Mouse (Mus musculus) T-helper 17 cell (primary cell): ENCODE measurements around the gene Spsb4.

Source experiments
- in situ Hi-C, 2 experiments: fragments of 300-600 bp; cut with MboI, MseI; formaldehyde crosslinking; loops; 1 replicate in 1 of 2; 2 replicates in 1 of 2; pipeline ENCODE4 v1.15.1; 2025; ENCODE audit warnings: high pct_unique_total_duplicates in 2 of 2

The Spsb4 gene

DNA sequence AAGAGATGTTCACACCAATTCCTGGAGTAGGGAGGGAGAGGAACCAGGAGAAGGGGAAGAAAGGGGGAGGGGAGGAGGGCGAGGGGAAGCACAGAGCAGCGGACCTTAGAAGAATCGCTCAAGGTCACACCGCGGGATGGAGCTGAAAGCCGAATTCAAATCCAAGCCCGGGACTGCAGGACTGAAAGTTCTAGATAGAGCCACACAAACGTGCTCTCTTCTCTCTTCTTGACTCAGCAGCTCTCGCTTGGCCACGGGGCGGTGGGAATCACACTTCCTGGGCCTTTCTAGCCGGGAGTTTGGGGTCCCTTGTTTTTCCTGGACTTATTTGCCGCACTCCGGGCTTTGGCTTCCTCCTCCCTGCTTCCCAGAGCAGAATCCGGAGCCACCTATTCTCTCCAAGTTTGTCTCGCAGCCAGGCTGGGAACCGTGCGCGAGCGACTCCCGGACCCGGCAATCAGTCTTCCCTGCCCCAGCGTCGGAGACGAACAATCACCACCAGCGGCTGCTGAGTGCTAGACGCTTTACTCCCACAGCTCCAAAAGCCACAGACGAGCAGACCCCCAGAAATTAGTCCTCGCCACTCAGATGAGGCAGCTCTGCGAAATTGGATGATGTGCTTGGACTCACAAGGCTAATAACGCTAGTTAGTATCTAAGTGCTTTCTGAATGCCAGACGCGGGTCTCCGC lies 1.4 kb downstream of the Spsb4 start:
- in situ Hi-C loops: no loop called here

DNA sequence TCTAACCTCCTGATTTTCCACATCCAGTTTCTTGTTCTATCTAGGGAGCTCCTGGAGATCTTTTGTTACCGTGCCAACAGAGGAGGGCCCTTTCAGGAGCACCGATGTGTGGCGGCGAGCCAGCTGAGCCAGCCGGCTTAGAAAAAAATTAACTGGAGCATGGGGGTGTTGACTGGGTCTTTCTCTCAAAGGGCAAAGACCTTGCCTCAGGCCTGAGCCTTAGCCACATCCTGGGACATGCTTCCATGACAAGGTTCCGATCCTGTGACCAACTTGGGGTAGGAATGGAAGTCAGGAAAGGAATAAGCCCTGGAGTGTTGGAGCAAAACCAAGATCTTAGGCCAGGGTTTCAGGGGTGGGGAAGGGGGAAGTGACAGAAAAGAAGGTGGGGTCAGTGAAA lies 2.9 kb downstream of the Spsb4 start:
- in situ Hi-C loops: no loop called here

DNA sequence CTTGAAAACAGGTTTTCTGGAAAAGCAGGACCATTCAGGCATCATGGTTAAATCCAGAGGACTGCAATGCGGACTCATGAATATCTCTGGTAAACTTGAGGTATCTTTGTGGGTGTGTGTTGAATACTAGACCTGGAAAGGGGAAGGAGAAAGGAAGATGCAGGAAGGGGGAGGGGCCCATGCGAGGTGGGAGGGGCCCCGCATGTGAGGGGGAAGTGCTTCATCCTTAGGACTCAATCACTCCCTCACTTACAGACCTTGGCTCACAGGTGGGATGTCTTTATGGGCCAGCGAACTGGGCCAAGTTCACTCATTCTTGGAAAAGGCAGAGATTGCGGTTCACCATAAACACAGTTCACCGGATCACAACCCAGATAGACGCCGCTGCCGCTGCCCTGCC lies 4.9 kb downstream of the Spsb4 start:
- in situ Hi-C loops: no loop called here

DNA sequence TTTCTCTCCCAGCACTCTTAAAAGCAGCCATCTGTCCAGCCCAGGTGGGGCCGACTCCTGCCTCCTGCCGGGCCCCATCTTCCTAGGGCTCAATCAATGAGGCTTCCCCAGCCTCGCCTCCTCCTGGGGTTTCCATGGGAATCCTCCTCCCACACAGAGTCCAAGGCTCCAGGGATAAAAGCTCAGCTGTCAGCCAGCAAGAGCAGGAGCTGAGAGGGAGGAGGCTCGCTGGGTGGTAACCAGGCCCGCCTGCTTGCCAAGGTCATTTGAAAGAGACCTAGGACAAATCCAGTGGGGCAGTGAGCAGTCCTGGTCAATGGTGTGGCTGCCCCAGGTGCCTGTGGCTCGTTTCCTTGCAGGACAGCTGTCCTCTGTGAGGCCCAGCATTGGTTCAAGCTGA lies 5.5 kb downstream of the Spsb4 start:
- in situ Hi-C loops: no loop called here

DNA sequence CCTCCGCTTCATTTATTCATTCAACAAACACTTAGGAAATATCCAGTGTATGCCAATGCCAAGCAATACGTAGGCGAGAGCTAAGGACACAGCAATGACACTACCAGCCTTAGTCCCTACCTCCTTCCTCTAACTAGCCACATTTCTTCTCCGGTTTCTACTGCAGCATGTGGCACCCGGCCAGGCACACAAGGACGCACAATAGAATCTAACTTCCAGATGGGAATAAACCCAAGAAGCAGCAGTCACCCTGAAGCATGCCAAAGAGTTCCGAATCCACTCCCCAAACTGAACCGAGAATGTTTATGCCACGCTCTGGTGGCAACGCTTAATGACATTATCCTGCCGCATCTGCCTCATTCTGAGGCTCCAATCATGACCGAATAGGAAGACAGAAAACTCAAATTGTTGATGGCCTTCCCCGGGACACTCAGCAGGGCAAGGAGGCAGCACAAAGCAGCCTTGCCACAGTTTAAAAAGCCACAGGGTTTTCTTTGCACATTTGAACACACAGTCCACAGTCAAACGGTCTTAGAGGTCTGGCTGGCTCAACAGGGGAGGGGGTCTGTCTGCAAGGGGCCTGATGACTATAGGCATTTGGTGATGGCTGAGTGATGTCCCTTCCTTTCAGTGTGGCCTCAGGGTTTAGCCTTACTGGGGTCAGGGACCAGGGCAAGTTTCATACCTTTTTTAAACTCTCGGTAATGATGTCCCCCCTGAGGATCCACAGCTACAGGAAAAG lies 7.0 kb downstream of the Spsb4 start:
- in situ Hi-C loops: no loop called here

DNA sequence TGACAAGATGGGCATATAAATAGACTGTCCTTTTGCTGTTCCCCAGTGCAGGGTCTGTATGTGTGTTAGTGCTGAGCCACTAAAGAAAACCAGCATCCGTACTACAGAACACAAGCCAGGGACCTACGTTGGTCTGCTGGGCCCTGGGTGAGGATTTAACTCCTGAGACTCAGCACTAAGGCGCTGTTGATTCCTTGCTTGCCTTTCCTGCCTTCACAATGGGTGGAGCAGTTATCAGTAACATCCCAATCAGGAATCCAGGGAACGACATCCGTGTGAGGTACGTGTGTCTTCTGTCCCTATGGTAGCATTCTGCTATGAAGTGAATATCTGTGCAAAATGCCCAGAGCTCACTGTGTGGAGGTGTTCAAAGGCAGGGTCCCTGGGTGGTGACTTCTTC lies 8.2 kb downstream of the Spsb4 start:
- in situ Hi-C loops: no loop called here

DNA sequence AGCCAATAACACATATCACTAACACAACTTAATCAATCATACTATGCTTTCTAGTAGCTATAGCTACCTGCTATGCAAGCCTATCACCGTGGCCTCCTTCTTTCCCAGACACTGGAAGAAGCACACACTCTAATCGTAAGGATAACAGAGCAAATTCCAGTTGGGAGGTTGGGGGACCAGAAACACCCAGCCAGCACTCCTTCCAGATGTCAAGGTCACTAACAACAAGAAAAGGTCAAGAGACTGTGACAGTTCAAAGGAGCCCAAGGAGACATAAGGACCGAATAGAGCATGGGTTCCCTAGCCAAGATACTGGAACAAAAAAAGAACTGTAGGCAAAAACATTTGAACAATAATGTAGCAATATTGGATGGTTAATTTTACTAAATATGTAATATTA lies 13.9 kb downstream of the Spsb4 start:
- in situ Hi-C loops: no loop called here

DNA sequence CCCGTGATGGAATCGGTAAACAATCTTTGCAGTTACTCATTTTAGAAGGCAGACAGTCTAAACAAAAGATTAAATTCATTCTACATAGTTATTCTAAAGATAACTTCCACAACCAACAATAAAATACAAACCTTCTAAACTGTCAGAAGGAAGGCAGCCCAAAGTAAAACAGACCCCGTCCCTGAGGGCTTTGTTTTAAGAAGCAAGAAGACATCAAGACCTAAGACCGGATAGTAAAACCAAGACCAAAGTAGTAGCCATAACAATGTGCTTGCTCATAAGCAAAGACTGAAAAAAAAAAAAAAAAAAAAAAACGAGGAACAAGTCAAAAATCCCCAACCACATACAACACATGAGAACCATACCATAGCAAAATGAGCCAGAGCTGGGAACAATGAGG lies 15.5 kb downstream of the Spsb4 start:
- in situ Hi-C loops: no loop called here

DNA sequence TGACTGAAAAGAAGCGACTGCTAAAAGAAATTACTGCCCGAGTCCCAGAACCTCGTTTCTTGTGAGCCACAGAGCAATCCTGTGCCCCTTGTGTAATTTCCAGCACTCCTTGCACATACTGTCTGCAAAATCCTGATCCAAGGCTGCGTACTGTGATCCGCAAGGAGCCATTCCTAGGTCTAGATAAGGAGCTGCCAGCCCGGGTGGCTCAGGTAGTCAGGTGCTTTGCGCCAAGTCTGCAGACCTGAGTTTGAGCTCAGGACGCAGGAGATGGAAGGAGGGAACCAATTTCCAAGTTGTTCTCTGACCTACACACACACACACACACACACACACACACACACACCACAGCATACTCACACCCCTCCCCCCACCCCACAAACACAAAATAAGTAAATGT lies 16.0 kb downstream of the Spsb4 start:
- in situ Hi-C loops: no loop called here

DNA sequence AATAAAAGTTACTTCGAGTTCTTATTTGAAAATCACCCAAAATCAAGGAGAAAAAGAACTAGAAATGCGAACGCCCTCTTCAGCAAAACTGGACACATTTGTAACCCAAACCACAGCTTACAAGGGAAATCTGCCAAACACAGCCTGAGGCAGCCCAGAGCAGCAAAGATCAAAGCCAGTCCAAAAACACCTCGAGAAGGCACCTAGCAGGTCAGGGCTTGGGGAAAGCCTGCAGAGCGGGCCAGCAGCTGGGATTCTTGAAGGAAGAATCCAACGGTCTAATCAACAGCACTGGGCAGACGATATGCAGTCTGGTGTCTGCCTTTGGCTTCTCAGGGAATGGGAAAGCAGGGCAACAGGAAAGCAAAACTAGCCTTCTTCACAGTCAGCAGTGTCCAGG lies 16.6 kb downstream of the Spsb4 start:
- in situ Hi-C loops: no loop called here

DNA sequence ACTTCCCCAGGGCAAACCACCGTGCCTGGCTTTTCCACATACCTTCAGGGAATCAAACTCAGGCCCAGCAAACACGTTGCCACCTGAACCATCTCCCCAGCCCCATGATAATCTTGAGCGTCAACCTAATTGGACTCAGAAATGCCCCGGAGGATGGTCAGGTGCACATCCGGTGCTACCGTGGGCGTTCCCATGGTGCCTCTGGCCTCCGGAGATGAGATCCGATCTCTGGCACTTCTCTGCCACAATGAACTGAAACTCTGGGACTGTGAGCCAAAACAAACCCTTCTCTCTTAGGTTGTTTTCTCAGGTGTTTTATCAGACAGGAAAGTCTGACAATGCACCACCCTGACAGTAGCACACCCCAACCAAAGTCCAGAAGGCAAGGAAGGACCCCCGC lies 17.2 kb downstream of the Spsb4 start:
- in situ Hi-C loops: no loop called here

DNA sequence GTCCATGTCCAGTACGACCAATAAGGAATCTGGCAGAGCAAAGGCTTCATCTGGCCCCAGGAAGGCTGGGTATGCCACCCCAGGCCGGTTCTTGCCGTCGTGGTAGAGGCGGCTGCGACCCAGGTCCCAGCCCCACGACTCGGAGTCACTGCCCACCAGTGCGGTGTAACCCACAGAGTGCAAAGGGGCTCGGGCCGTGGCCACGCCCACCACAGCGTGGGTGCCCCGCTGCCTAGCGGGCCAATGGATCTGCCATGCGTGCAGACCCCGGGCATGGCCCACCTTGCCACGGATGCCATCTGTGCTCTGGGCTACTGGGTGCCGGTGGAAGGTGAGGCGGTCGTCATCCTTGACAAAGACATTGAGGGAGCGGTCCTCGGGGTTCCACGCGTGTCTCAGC lies 22.9 kb downstream of the Spsb4 start:
- in situ Hi-C loops: no loop called here

DNA sequence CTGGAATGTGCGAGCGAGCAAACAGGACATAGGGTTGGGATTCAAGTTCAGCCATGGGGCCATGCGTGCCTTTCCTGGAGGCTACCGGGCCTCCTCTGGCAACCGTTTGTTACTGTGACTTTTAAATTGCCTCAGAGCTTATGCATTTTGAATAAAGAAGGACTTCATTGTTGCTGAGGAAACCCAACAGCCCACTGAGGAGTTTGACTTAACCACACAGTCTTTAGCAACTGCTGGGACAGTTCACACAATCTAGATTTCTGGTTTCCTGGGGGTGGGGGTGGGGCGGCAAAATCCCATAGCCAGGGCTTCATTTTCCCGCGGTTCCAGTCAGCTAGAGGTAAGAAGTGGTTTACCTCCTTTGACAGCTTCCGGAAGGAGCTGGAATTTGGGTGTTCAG lies 23.9 kb downstream of the Spsb4 start:
- in situ Hi-C loops: no loop called here

DNA sequence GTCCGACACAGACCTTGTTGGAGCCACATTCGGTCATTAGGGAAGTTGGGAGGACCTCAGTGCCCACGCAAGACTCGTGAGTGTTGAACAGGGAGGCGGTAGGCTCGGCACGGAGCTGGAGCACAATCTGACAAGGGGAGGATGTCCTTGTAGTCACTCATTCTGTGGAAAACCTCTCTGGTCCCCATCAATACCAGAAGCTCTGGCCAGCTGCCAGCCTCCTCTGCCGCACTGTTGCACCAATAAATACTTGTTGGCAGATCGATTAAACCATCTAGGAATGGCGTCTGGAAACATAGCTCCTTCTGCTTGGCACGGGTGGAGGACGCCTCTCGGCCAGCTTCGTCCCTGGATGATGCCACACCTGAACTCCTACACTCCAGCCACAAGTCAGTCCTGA lies 27.5 kb downstream of the Spsb4 start:
- in situ Hi-C loops: no loop called here

DNA sequence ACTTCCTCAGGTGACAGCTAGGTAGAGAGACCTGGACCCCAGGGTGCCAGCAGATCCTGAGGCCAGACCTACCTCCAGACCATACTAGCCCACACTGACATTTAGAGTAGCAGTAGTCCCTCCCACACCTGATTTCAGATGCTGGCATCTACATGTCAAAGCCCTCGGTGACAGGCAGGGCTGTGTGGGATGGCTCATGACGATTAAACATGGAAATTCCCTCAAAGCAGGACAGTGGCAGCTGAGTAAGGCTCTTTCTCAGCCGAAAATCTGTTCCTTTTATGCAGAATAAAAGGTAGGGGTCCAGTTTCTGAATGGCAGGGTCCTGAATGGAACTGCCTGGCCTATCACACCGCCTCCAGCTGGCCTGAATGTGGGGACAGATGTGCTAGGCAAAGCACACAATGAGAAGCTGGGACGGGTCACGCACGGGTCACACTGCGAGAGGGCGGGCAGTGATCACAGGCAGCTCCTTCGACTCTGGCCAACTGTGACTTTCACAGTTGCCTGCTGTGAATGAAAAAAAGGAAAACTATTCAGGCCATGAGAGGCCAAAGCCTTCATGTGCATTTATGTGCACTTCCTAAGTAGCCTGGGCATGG lies 29.2 kb downstream of the Spsb4 start:
- in situ Hi-C loops: no loop called here

DNA sequence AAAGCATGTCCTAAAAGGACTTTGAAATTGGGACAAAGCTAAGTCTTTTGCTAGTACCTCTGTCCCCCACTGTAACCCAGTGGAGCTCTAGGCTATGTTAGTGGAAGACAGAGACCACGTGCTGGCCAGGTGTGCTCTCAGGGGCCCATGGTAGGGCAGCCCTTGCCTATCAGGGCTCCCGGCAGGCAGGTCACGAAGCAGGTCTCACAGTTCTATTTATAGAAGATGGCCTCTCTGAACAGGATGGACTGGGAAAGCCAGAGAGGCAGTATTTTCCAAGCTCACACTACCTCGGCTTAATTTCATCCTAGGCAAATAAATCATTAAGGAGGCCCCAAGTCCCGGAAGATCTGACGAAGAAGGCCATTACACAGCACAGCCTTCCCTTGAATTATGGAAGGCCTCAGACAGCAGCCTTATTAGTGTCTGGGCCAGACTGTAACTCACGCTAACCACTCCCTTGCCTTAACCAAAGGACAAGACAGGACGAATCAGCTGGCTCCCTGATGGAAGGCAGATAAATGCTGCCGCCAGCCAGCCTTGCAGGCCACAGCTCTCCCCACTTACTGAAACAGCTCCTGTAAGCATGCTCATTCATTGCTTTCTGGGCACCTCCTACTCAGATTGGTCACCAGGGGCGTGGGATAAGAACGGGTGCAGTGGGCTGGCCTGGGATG lies 31.7 kb downstream of the Spsb4 start:
- in situ Hi-C loops: no loop called here

DNA sequence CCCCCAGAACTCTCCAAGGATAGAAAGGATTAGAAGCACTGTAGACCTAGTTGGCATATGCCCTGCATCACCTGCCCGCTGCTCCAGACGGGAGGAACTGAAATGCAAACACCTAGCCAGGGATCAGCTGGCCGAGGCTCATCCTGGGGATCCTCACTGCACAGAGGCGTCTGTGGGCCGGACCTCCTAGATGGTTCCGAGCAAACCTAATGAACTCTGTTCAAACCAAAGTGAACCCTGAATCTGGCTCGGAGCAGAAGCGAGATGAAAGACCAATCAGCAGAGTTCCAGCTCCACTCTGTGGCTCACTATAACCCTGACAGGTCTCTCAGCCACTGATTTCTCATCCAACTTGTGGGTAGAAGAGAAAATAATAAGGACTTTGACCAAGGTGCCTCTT lies 34.6 kb downstream of the Spsb4 start:
- in situ Hi-C loops: no loop called here

DNA sequence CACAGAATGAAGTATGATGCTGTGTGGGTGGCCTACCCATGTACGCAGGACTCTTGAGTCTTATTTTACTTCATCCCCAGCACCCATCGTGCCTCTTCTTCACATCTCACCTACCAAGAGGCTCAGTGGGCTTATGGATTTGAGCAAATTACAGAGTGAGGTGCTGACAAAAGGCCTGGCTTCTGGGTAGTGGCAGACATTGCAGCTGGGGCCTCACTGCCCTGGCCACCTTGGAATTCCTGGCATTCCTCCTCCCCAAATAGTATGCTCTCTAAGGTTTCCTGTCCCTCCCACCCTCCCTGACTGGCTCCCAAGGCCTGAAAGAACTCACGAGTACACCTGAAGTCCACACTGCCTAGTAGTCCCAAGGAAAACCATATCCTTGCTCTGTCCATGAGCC lies 35.7 kb downstream of the Spsb4 start:
- in situ Hi-C loops: no loop called here

DNA sequence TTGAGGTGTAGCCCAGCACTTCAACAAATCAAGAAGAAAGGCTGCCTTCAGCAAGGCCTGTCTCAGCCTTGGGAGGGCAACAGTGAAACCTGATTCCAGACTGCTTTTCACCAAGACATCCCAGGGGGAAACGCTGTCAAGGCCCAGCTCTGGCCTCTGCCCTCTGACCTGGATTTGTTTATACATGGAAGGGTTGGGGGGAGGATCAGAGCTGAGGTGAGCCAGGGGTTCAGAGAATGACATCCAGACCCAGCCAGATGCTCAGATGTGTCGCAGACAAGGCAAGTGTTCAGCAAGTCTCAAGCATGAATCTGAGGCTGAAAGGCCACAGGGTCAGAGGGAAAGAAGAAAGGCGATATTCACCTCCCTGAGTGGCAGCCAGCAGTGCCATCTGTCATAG lies 36.3 kb downstream of the Spsb4 start:
- in situ Hi-C loops: no loop called here

DNA sequence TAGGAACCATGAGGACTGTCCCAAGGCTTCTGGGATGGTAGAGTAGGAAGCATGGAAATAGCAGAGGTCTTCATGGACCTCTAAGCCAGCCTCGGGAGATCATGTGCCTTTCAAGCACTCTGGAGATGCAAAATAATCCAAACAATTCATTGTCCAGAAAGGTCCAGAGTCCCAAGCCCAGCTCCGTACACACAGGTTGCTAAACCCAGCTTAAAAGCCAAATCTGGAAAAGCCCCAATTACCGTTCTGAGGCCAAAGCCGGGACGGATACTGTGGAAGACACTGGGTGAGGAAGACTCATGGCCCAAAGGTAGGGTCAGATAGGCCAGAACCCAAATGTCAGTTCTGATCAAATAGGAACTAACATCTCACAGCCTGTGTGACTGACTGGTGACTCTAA lies 36.8 kb downstream of the Spsb4 start:
- in situ Hi-C loops: no loop called here

DNA sequence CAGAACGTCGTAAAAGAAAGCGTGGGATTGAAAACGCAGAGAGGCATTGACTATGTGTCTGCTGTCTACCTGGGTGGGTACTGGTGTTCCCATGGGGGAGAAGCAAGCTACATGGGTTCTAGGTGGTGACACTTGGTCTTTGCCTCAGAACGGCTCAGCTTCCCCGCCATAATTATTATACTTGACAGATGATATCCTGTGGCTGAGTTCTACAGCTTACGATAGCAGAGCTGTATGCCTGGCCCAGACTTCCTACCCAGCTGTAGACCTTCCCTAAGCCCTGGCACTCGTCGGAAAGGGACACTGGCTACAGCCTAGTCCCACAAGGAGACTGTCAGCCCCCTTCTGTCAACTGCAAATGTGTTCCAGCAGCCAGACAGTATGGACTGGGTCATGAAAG lies 37.5 kb downstream of the Spsb4 start:
- in situ Hi-C loops: no loop called here
